8 mouse cellular contexts compared by ENCODE assay signal in the genomic region with DNA sequence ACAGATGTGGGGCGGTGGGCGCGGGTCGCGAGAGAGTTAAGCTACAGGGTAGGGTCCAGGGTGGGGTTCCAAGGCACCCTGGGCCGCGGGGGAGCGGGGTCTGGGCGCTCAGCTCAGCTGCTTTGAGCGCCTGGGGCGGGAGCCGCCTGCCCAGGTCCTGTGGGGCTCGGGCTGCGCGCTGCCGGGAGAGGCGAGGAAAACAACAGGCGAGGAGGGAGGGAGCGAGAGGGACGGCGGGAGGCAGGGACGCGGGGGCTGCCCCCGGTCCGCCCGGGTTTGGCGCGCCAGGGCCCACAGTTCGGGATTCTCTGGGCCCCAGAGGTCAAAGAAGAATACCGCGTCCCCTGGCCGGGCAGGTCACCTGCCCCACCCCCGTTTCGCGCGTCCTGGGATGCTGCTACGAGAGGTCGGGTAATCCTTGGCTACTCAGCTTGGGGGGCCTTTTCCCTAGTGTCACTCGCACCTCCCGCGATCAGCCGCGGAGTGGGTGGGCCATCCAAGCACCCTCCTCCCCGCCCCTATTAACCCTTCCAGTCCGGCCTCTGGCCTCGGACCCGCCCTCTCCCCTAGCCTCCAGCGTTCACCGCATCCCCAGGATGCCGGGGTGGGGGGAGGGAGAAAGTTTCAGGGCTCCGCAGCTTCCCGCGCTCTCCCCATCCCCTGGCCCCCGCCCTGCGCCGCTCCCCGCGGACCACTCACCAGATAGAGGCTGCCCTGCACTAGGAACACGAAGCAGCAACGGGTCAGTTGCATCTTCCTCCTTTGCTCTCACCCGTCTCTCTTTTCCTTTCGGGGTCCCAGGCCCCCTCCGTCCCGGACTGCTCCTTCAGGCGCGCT. TPM values are rescaled to one million over a fixed set of nuclear protein-coding genes. Genes with fewer than 3 reads are reported as not detected.
DNase-seq lines count a peak whose midpoint lies in the region; ATAC-seq and TF ChIP-seq lines count a peak whose summit lies in the region.

No protein-coding gene starts in this region.

- no peak for TF ChIP-seq CTCF in heart, adult 2 months (IDR thresholded peaks at IDR 0.05)
- TF ChIP-seq CTCF in Patski (IDR thresholded peaks at IDR 0.05), result no peak
- TF ChIP-seq CTCF in intestine, postnatal 0 days (IDR thresholded peaks at IDR 0.05; ENCODE audit: low read depth), result no peak
- TF ChIP-seq CTCF in thymus, adult 2 months (IDR thresholded peaks at IDR 0.05; ENCODE audit: borderline replicate concordance, control insufficient read depth, extremely low read depth, insufficient read depth, low read length, poor library complexity), result no peak

- POLR2A ChIA-PET in Patski (lab: Charles Lee), result interaction anchor here (1.3 kb wide), 1 partner anchor 100 kb away, joined by 3 read pairs; no protein-coding TSS in a partner anchor

- peak overlapping the region; percentile 61 for H3K4me3 ChIP-seq in heart, adult 2 months
- H3K4me3 ChIP-seq in forebrain, embryonic 11.5 days (ENCODE audit: low read depth, low read length), result peak overlapping the region; percentile 45
- peak overlapping the region; percentile 53 for H3K4me3 ChIP-seq in intestine, postnatal 0 days (ENCODE audit: low read depth, low read length)
- H3K4me3 ChIP-seq in neural tube, embryonic 11.5 days (ENCODE audit: low read depth, low read length), result peak overlapping the region; percentile 53
- H3K4me3 ChIP-seq in thymus, adult 2 months (ENCODE audit: control insufficient read depth, insufficient read depth, low read length), result no peak overlapping the region

- no peaks in the 10 kb centered on the region for H3K36me3 ChIP-seq in heart, adult 2 months (ENCODE audit: control insufficient read depth, insufficient read depth, low read length)
- H3K36me3 ChIP-seq in forebrain, embryonic 11.5 days (ENCODE audit: control insufficient read depth, insufficient read depth, low read length), result no peaks in the 10 kb centered on the region
- H3K36me3 ChIP-seq in intestine, postnatal 0 days (ENCODE audit: control insufficient read depth, insufficient read depth), result no peaks in the 10 kb centered on the region
- no peaks in the 10 kb centered on the region for H3K36me3 ChIP-seq in neural tube, embryonic 11.5 days (ENCODE audit: control insufficient read depth, insufficient read depth, low read length)
- H3K36me3 ChIP-seq in thymus, adult 2 months (ENCODE audit: control insufficient read depth, insufficient read depth, low read length), result no peaks in the 10 kb centered on the region

- no peak for TF ChIP-seq EP300 in heart, adult 2 months (IDR thresholded peaks at IDR 0.05; ENCODE audit: insufficient read depth, low read depth, low read length)

- no peaks in the 10 kb centered on the region for H3K9me3 ChIP-seq in forebrain, embryonic 11.5 days (ENCODE audit: control insufficient read depth, low read length)
- no peaks in the 10 kb centered on the region for H3K9me3 ChIP-seq in intestine, postnatal 0 days (ENCODE audit: control insufficient read depth)
- H3K9me3 ChIP-seq in neural tube, embryonic 11.5 days (ENCODE audit: control insufficient read depth, low read length), result no peaks in the 10 kb centered on the region

- peak overlapping the region; percentile 94 for H3K4me2 ChIP-seq in forebrain, embryonic 11.5 days (ENCODE audit: low read depth, low read length, severe bottlenecking)
- H3K4me2 ChIP-seq in intestine, postnatal 0 days (replicated peaks; ENCODE audit: low read depth), result peak overlapping the region; percentile 93
- H3K4me2 ChIP-seq in neural tube, embryonic 11.5 days (ENCODE audit: low read depth), result peak overlapping the region; percentile 98

- peak; percentile 2 for ATAC-seq in Patski
- ATAC-seq in forebrain, embryonic 11.5 days (replicated peaks; ENCODE audit: low FRiP score), result no peak; the same call in 1 of the 2 replicates
- ATAC-seq in intestine, postnatal 0 days, result peak; percentile 4; the same call in 1 of the 2 replicates
- ATAC-seq in neural tube, embryonic 11.5 days (ENCODE audit: insufficient read depth, low FRiP score, low TSS enrichment), result peak; percentile 46

- TF ChIP-seq POLR2A in heart, adult 2 months (IDR thresholded peaks at IDR 0.05; ENCODE audit: insufficient read depth, low read depth, low read length), result no peak
- no peak for TF ChIP-seq POLR2A in thymus, adult 2 months (IDR thresholded peaks at IDR 0.05; ENCODE audit: control insufficient read depth, extremely low read depth, insufficient read depth, low read length, poor library complexity)

- in situ Hi-C loops in Patski (cut with MboI; ENCODE audit: low pct_unique_long_range_greater_than_20kb), result no loop called here

- DNase-seq in heart, adult 2 months, result peak; percentile 21 to 53
- no peak for DNase-seq in heart, postnatal 25 days (ENCODE audit: low spot score)
- no peak for DNase-seq in Patski (ENCODE audit: low read depth, low spot score)
- DNase-seq in forebrain, embryonic 11.5 days (ENCODE audit: low spot score), result no peak
- DNase-seq in neural tube, embryonic 11.5 days (ENCODE audit: low spot score), result peak; percentile 44
- no peak for DNase-seq in frontal cortex, postnatal 36 days (ENCODE audit: low spot score in 2 of 2)
- DNase-seq in thymus, adult 2 months, result no peak

- peak overlapping the region; percentile 24 for H3K9ac ChIP-seq in heart, adult 2 months (ENCODE audit: low read depth, low read length)
- H3K9ac ChIP-seq in forebrain, embryonic 11.5 days (ENCODE audit: low read length), result peak overlapping the region; percentile 6
- no peak overlapping the region for H3K9ac ChIP-seq in intestine, postnatal 0 days (ENCODE audit: low read depth, low read length)
- H3K9ac ChIP-seq in neural tube, embryonic 11.5 days (ENCODE audit: low read length), result peak overlapping the region; percentile 54

- peaks cover 1% of the 10 kb centered on the region; the same call in 1 of the 2 replicates for H3K4me1 ChIP-seq in heart, adult 2 months (ENCODE audit: control insufficient read depth, insufficient read depth, low read length)
- peaks cover 22% of the 10 kb centered on the region for H3K4me1 ChIP-seq in forebrain, embryonic 11.5 days (replicated peaks; ENCODE audit: control insufficient read depth, insufficient read depth, low read length)
- no peaks in the 10 kb centered on the region; the same call in 1 of the 2 replicates for H3K4me1 ChIP-seq in intestine, postnatal 0 days (replicated peaks; ENCODE audit: control insufficient read depth, insufficient read depth, low read length)
- peaks cover 29% of the 10 kb centered on the region for H3K4me1 ChIP-seq in neural tube, embryonic 11.5 days (ENCODE audit: control insufficient read depth, insufficient read depth, low read length)
- H3K4me1 ChIP-seq in thymus, adult 2 months (replicated peaks; ENCODE audit: control insufficient read depth, insufficient read depth, low read length), result peaks cover 6% of the 10 kb centered on the region; the same call in 1 of the 2 replicates

- no peaks in the 10 kb centered on the region for H3K79me2 ChIP-seq in heart, adult 2 months (replicated peaks; ENCODE audit: control insufficient read depth, insufficient read depth, low read length)

- H3K27ac ChIP-seq in heart, adult 2 months, result no peak overlapping the region; the same call in 1 of the 2 replicates
- H3K27ac ChIP-seq in forebrain, embryonic 11.5 days (ENCODE audit: low read depth, low read length), result no peak overlapping the region
- H3K27ac ChIP-seq in intestine, postnatal 0 days (ENCODE audit: low read depth, low read length), result no peak overlapping the region
- H3K27ac ChIP-seq in neural tube, embryonic 11.5 days (ENCODE audit: low read depth, low read length), result no peak overlapping the region
- H3K27ac ChIP-seq in thymus, adult 2 months (ENCODE audit: control insufficient read depth, insufficient read depth, low read length), result no peak overlapping the region

- CTCF ChIA-PET in Patski (lab: Charles Lee), result interaction anchor here (1.3 kb wide), 1 partner anchor 9 kb away, joined by 3 read pairs; no protein-coding TSS in a partner anchor

- WGBS in heart, adult 2 months, result 2% methylated on average over 64 of the region's 66 CpGs
- under 1% methylated on average over 64 of the region's 66 CpGs for WGBS in forebrain, embryonic 11.5 days
- WGBS in intestine, postnatal 0 days, result under 1% methylated on average over 62 of the region's 66 CpGs
- under 1% methylated on average over 58 of the region's 66 CpGs for WGBS in neural tube, embryonic 11.5 days
- 5% methylated on average over 66 of the region's 66 CpGs for WGBS in thymus, adult 2 months

- intact Hi-C loops in heart, adult 2 months (cut with DNase I), result no loop called here
- intact Hi-C loops in heart, postnatal 25 days (cut with DNase I), result no loop called here

- peaks cover 5% of the 10 kb centered on the region for H3K27me3 ChIP-seq in heart, adult 2 months (ENCODE audit: control insufficient read depth, insufficient read depth, low read length)
- H3K27me3 ChIP-seq in Patski, result peaks cover 8% of the 10 kb centered on the region
- peaks cover 42% of the 10 kb centered on the region for H3K27me3 ChIP-seq in forebrain, embryonic 11.5 days (ENCODE audit: control insufficient read depth, insufficient read depth, low read length)
- H3K27me3 ChIP-seq in intestine, postnatal 0 days (replicated peaks; ENCODE audit: control insufficient read depth, insufficient read depth, low read length), result peaks cover 47% of the 10 kb centered on the region
- H3K27me3 ChIP-seq in neural tube, embryonic 11.5 days (ENCODE audit: control insufficient read depth, insufficient read depth, low read length), result peaks cover 27% of the 10 kb centered on the region
- peaks cover 22% of the 10 kb centered on the region; the same call in 1 of the 2 replicates for H3K27me3 ChIP-seq in thymus, adult 2 months (ENCODE audit: control insufficient read depth, insufficient read depth, low read length)

RNA-seq across cellular contexts. Expression of a gene that starts 0.7 kb away (rescaled TPM):
- under 1 TPM; 0.55 to 0.73 TPM for total RNA-seq in heart, adult 2 months (2021)
- polyA plus RNA-seq in heart, adult 2 months (2012; rRNA removed), result 0.57 and 0.76 TPM in 2 replicates
- under 1 TPM; 0.62 to 0.64 TPM for total RNA-seq in heart, postnatal 25 days (2021)
- 0.73 TPM for polyA plus RNA-seq in Patski (2021)
- polyA plus RNA-seq in forebrain, embryonic 11.5 days (2014; fragmentation: Nextera tagmentation; extraction: Ambion mirVana), result 0.25 and 0.28 TPM in 2 replicates
- 0.22 and 0.43 TPM in 2 replicates for polyA plus RNA-seq in intestine, postnatal 0 days (2015; fragmentation: Nextera tagmentation; extraction: Ambion mirVana)
- 0.37 and 0.66 TPM in 2 replicates for polyA plus RNA-seq in neural tube, embryonic 11.5 days (2014; fragmentation: Nextera tagmentation; extraction: Ambion mirVana)
- polyA plus RNA-seq in thymus, adult 2 months (2012; rRNA removed), result 0.22 and 0.34 TPM in 2 replicates

Comparison
In these comparisons a context has a peak if more than half of its experiments do, and no peak if none do; other contexts are left out.
1. DNase-seq: peak in heart, adult 2 months (2 of 2) and neural tube, embryonic 11.5 days (single experiment); none in heart, postnatal 25 days (single experiment), Patski (single experiment), forebrain, embryonic 11.5 days (single experiment), frontal cortex, postnatal 36 days (0 of 2) and thymus, adult 2 months (single experiment).
2. Peak in every context shown above with its lines, with median percentiles within 50 percentile points of each other: H3K4me2 ChIP-seq.